Mouse (Mus musculus): Measurements from ENCODE around the gene Rwdd1. TPM values are rescaled to one million over a fixed set of nuclear protein-coding genes. Genes with fewer than 3 reads are reported as not detected.

Rwdd1 gene
- 19.3 and 33.1 TPM in 2 replicates for polyA plus RNA-seq (2012; rRNA removed)

DNA sequence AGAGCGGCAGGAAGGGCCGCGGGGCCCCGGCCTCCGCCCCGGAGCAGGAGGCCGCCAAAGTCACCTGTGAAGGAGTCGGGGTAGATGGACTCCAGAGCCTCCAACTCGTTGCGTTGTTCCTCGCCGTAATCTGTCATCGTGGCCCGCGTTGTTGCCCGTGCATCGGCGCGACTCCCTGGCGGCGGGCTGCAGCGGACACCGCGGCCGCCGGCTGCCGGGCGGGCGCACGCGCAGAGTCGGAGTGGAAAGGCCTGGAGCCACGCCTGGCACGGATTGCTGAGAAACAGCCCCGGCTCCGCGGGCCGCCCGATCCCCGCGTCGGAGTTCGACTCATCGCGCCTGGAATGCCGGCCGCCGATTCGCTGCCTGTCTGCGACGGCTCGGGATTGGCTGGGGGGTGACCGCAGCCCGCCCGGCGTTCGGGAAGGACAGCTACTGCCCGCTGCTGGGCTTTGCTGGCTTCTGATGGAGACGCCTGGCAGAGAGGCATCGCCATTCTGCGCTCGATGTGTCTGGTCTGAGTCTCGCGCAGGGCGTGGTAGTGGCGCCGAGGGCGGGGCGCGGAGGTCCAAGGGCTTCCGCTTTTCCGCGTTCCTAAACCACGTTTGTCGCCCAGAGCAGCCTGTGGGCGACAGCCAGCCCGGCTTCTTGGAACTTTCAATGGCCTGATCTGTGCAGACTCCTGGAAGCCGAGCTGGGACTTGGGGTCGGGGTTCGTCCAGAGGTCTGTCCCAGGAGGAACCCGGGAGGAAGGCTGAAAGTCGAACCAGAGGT is at the start of gene Rwdd1:
Gene Rwdd1, minus strand, starts transcription at position 323 of the 774 bp plus-strand sequence.
- H3K4me3 ChIP-seq (ENCODE audit: extremely low read depth, insufficient read depth, insufficient read length) = peak within 1 kb of the TSS; percentile 81
- H3K36me3 ChIP-seq (ENCODE audit: control insufficient read depth, insufficient read depth, low read length) = peaks cover 2% of the 10 kb centered on the region; the same call in 1 of the 2 replicates
- TF ChIP-seq CTCF (IDR thresholded peaks at IDR 0.05; ENCODE audit: extremely low read depth, insufficient read depth, insufficient read length, insufficient replicate concordance) = no peak
- TF ChIP-seq POLR2A (IDR thresholded peaks at IDR 0.05; ENCODE audit: low read depth, low read length) = peak; percentile 57
- H3K27ac ChIP-seq (ENCODE audit: insufficient read depth, low read length) = peak within 1 kb of the TSS; percentile 91
- WGBS = under 1% methylated on average over 65 of the region's 82 CpGs
- H3K4me1 ChIP-seq (ENCODE audit: control insufficient read depth, insufficient read depth, insufficient read length) = peaks cover 6% of the 10 kb centered on the region; the same call in 1 of the 2 replicates
- DNase-seq (ENCODE audit: low read depth in 1 of 2, low spot score in 2 of 2) = peak; percentile 93 to 96
- no peaks in the 10 kb centered on the region for H3K27me3 ChIP-seq (ENCODE audit: control insufficient read depth, insufficient read depth, low read length)

GRCm38 (mm10) chr10:34066591-34066990 is 47.2 kb upstream of the Rwdd1 start:
- WGBS = 78% methylated on average over 3 of the region's 3 CpGs
- Histone ChIP-seq H3K4me1 (ENCODE audit: control insufficient read depth, insufficient read depth, insufficient read length) (no peaks in the 10 kb centered on the region), H3K27me3 (ENCODE audit: control insufficient read depth, insufficient read depth, low read length) (no peaks in the 10 kb centered on the region), H3K27ac (ENCODE audit: insufficient read depth, low read length) (no peak overlapping the region), H3K4me3 (ENCODE audit: extremely low read depth, insufficient read depth, insufficient read length) (no peak overlapping the region), H3K36me3 (ENCODE audit: control insufficient read depth, insufficient read depth, low read length) (no peaks in the 10 kb centered on the region)
- no peak for TF ChIP-seq POLR2A (IDR thresholded peaks at IDR 0.05; ENCODE audit: low read depth, low read length)
- TF ChIP-seq CTCF (IDR thresholded peaks at IDR 0.05; ENCODE audit: extremely low read depth, insufficient read depth, insufficient read length, insufficient replicate concordance) = no peak
- DNase-seq (ENCODE audit: low read depth in 1 of 2, low spot score in 2 of 2) = no peak

DNA sequence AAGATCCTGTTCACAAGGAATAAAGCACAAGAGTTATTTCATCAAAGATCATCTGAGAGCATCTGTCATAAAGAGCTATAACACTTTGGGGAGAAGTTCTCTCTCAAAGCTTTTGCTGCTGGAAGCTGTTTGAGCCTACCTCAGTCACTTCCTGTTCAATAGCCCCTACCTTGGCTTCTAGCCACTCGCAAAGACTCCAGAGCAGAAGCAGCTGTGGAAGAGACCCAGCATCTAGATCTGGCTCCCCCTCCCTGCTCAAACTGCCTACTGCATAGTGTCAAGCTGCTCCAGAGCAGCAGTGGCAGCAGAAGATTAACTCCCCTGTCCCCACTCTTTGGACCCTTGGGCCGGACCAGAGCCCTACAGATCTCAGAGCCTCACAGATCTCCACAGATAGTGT is 34.6 kb upstream of the Rwdd1 start:
- no peak for TF ChIP-seq POLR2A (IDR thresholded peaks at IDR 0.05; ENCODE audit: low read depth, low read length)
- no peak for TF ChIP-seq CTCF (IDR thresholded peaks at IDR 0.05; ENCODE audit: extremely low read depth, insufficient read depth, insufficient read length, insufficient replicate concordance)
- no peak for DNase-seq (ENCODE audit: low read depth in 1 of 2, low spot score in 2 of 2)
- Histone ChIP-seq H3K4me3 (ENCODE audit: extremely low read depth, insufficient read depth, insufficient read length) (no peak overlapping the region), H3K27me3 (ENCODE audit: control insufficient read depth, insufficient read depth, low read length) (no peaks in the 10 kb centered on the region), H3K4me1 (ENCODE audit: control insufficient read depth, insufficient read depth, insufficient read length) (no peaks in the 10 kb centered on the region), H3K36me3 (ENCODE audit: control insufficient read depth, insufficient read depth, low read length) (no peaks in the 10 kb centered on the region), H3K27ac (ENCODE audit: insufficient read depth, low read length) (no peak overlapping the region)
- 64% methylated on average over 2 of the region's 2 CpGs for WGBS

GRCm38 (mm10) chr10:34044210-34044609 is 24.8 kb upstream of the Rwdd1 start, which contains the start of gene Calhm4:
TSS of gene Calhm4 (minus strand) at chr10:34044310.
- no peak for DNase-seq (ENCODE audit: low read depth in 1 of 2, low spot score in 2 of 2)
- H3K27ac ChIP-seq (ENCODE audit: insufficient read depth, low read length) = no peak within 1 kb of the TSS
- no peaks in the 10 kb centered on the region for H3K27me3 ChIP-seq (ENCODE audit: control insufficient read depth, insufficient read depth, low read length)
- TF ChIP-seq CTCF (IDR thresholded peaks at IDR 0.05; ENCODE audit: extremely low read depth, insufficient read depth, insufficient read length, insufficient replicate concordance) (no peak), POLR2A (IDR thresholded peaks at IDR 0.05; ENCODE audit: low read depth, low read length) (no peak)
- H3K4me1 ChIP-seq (ENCODE audit: control insufficient read depth, insufficient read depth, insufficient read length) = no peaks in the 10 kb centered on the region
- no peaks in the 10 kb centered on the region for H3K36me3 ChIP-seq (ENCODE audit: control insufficient read depth, insufficient read depth, low read length)
- 86% methylated on average over 5 of the region's 5 CpGs for WGBS
- H3K4me3 ChIP-seq (ENCODE audit: extremely low read depth, insufficient read depth, insufficient read length) = no peak within 1 kb of the TSS

GRCm38 (mm10) chr10:34037401-34037800 is 18.0 kb upstream of the Rwdd1 start, which contains the start of gene Trappc3l:
TSS of gene Trappc3l (plus strand) at chr10:34037597.
- H3K27me3 ChIP-seq (ENCODE audit: control insufficient read depth, insufficient read depth, low read length) = no peaks in the 10 kb centered on the region
- 85% methylated on average over 3 of the region's 3 CpGs for WGBS
- TF ChIP-seq POLR2A (IDR thresholded peaks at IDR 0.05; ENCODE audit: low read depth, low read length) (no peak), CTCF (IDR thresholded peaks at IDR 0.05; ENCODE audit: extremely low read depth, insufficient read depth, insufficient read length, insufficient replicate concordance) (no peak)

DNA sequence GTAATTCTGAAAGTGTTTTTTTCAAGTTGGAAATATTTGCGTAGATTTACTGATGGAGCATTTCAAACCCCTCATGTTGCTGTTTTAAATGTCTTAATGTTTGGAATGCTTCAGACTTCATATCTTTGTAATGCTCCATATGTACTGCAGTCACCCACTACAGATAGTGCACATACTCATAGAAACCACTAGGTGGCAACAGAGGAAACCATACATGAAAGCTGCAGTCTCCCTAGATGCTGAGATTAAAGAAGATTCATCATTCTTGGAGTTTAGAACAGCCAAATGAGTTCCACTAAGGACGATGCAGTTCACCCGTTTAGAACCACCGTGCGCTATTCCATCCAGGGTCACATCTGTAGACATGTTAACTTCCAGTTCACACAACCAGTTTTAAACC is 17.2 kb upstream of the Rwdd1 start:
- TF ChIP-seq POLR2A (IDR thresholded peaks at IDR 0.05; ENCODE audit: low read depth, low read length) (no peak), CTCF (IDR thresholded peaks at IDR 0.05; ENCODE audit: extremely low read depth, insufficient read depth, insufficient read length, insufficient replicate concordance) (peak; percentile 11; the same call in 1 of the 2 replicates)
- Histone ChIP-seq H3K4me1 (ENCODE audit: control insufficient read depth, insufficient read depth, insufficient read length) (no peaks in the 10 kb centered on the region; the same call in 1 of the 2 replicates), H3K4me3 (ENCODE audit: extremely low read depth, insufficient read depth, insufficient read length) (no peak overlapping the region), H3K27me3 (ENCODE audit: control insufficient read depth, insufficient read depth, low read length) (no peaks in the 10 kb centered on the region), H3K27ac (ENCODE audit: insufficient read depth, low read length) (no peak overlapping the region), H3K36me3 (ENCODE audit: control insufficient read depth, insufficient read depth, low read length) (no peaks in the 10 kb centered on the region)
- peak in 1 of 2 experiments; percentile 5 for DNase-seq (ENCODE audit: low read depth in 1 of 2, low spot score in 2 of 2)
- 18% methylated on average over 5 of the region's 5 CpGs for WGBS

More at GRCm38 (mm10) chr10:34037401-34037800, 18.0 kb upstream of the Rwdd1 start, which contains the start of gene Trappc3l:
- no peak within 1 kb of the TSS for H3K4me3 ChIP-seq (ENCODE audit: extremely low read depth, insufficient read depth, insufficient read length)
- no peak for DNase-seq (ENCODE audit: low read depth in 1 of 2, low spot score in 2 of 2)
- H3K27ac ChIP-seq (ENCODE audit: insufficient read depth, low read length) = no peak within 1 kb of the TSS
- H3K4me1 ChIP-seq (ENCODE audit: control insufficient read depth, insufficient read depth, insufficient read length) = no peaks in the 10 kb centered on the region; the same call in 1 of the 2 replicates
- no peaks in the 10 kb centered on the region for H3K36me3 ChIP-seq (ENCODE audit: control insufficient read depth, insufficient read depth, low read length)

Data from spleen, adult 2 months (tissue).